Mouse (Mus musculus): Measurements from ENCODE around the gene Clcnkb. TPM values are rescaled to one million over a fixed set of nuclear protein-coding genes. Genes with fewer than 3 reads are reported as not detected.

The Clcnkb gene
- polyA plus RNA-seq (2012; rRNA removed) = not detected in 2 replicates

DNA sequence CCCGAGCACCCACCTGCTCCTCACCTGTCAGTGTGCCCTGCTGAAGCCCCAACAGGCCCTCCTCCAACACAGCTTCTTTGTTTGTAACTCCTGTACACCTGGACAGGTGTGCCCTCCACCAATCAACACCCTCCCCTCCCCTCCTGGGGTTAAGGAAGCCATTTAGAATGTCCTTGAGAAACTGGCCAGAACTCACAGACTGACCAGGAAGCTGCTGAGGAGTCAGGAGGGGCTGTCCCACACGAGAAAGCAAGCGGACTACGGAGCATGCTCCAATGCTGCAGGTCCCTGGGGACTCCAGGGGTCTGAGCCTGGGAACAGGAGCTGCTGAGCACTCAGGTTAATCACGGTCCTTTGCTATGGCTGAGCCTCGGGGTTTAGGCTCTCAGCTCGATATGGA lies at the start of gene Clcnkb:
TSS of gene Clcnkb (minus strand) at position 91 of the 400 bp plus-strand sequence.
- DNase-seq = no peak
- no peaks in the 10 kb centered on the region for H3K27me3 ChIP-seq (ENCODE audit: control insufficient read depth, insufficient read depth, low read length)
- no peak within 1 kb of the TSS for H3K4me3 ChIP-seq (replicated peaks; ENCODE audit: insufficient read depth, low read depth, low read length)
- H3K27ac ChIP-seq (ENCODE audit: insufficient read depth, low read length) = no peak within 1 kb of the TSS
- WGBS = 55% methylated on average over 7 of the region's 7 CpGs
- TF ChIP-seq CTCF (IDR thresholded peaks at IDR 0.05; ENCODE audit: borderline replicate concordance, insufficient read depth, low read depth, low read length) = no peak
- no peak for TF ChIP-seq POLR2A (IDR thresholded peaks at IDR 0.05; ENCODE audit: borderline replicate concordance, insufficient read depth, low read length)
- no peaks in the 10 kb centered on the region for H3K4me1 ChIP-seq (ENCODE audit: control insufficient read depth, insufficient read depth, low read length)

- Histone ChIP-seq H3K4me1 (ENCODE audit: control insufficient read depth, insufficient read depth, low read length) (peaks cover 31% of the 10 kb centered on the region), H3K4me3 (replicated peaks; ENCODE audit: insufficient read depth, low read depth, low read length) (no peak overlapping the region), H3K27me3 (ENCODE audit: control insufficient read depth, insufficient read depth, low read length) (no peaks in the 10 kb centered on the region), H3K27ac (ENCODE audit: insufficient read depth, low read length) (no peak overlapping the region)
- no peak for DNase-seq
- WGBS = 78% methylated on average over 16 of the region's 16 CpGs
- TF ChIP-seq POLR2A (IDR thresholded peaks at IDR 0.05; ENCODE audit: borderline replicate concordance, insufficient read depth, low read length) = no peak
- TF ChIP-seq CTCF (IDR thresholded peaks at IDR 0.05; ENCODE audit: borderline replicate concordance, insufficient read depth, low read depth, low read length) = no peak
These were observed 48.9 kb upstream of the Clcnkb start for GRCm38 (mm10) chr4:141464722-141465121.

- Histone ChIP-seq H3K27me3 (ENCODE audit: control insufficient read depth, insufficient read depth, low read length) (no peaks in the 10 kb centered on the region), H3K27ac (ENCODE audit: insufficient read depth, low read length) (no peak overlapping the region), H3K4me1 (ENCODE audit: control insufficient read depth, insufficient read depth, low read length) (peaks cover 22% of the 10 kb centered on the region), H3K4me3 (replicated peaks; ENCODE audit: insufficient read depth, low read depth, low read length) (no peak overlapping the region)
- WGBS = 67% methylated on average over 14 of the region's 14 CpGs
- TF ChIP-seq POLR2A (IDR thresholded peaks at IDR 0.05; ENCODE audit: borderline replicate concordance, insufficient read depth, low read length) = no peak
- TF ChIP-seq CTCF (IDR thresholded peaks at IDR 0.05; ENCODE audit: borderline replicate concordance, insufficient read depth, low read depth, low read length) = no peak
- no peak for DNase-seq
These were observed 47.7 kb upstream of the Clcnkb start for GRCm38 (mm10) chr4:141463472-141463871.

- Histone ChIP-seq H3K4me3 (replicated peaks; ENCODE audit: insufficient read depth, low read depth, low read length) (no peak overlapping the region), H3K27ac (ENCODE audit: insufficient read depth, low read length) (no peak overlapping the region), H3K27me3 (ENCODE audit: control insufficient read depth, insufficient read depth, low read length) (no peaks in the 10 kb centered on the region), H3K4me1 (ENCODE audit: control insufficient read depth, insufficient read depth, low read length) (peaks cover 9% of the 10 kb centered on the region)
- no peak for DNase-seq
- TF ChIP-seq CTCF (IDR thresholded peaks at IDR 0.05; ENCODE audit: borderline replicate concordance, insufficient read depth, low read depth, low read length) (no peak), POLR2A (IDR thresholded peaks at IDR 0.05; ENCODE audit: borderline replicate concordance, insufficient read depth, low read length) (no peak)
- 39% methylated on average over 12 of the region's 12 CpGs for WGBS
These were observed 45.8 kb upstream of the Clcnkb start for GRCm38 (mm10) chr4:141461576-141461975.

DNA sequence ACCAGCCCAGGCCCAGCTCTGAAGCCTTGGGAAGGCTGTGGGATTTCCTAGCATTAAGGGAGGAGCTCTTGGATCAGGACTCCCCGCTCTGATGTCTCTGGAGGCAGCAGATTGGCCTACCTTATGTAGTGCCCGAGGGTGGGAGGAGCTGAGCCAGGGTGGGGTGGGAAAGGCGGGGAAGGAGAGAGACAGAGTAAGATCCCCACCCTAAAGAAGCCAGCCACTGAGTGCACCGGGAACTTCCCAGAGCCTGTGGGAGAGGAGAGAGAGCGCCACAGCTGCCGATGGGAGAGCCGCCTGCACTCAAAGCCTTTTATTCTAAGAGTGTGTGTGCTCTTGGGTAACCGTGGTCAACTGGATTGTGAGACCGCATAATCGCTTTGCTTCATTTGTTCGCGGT lies 45.3 kb upstream of the Clcnkb start:
- Histone ChIP-seq H3K27me3 (ENCODE audit: control insufficient read depth, insufficient read depth, low read length) (no peaks in the 10 kb centered on the region), H3K4me3 (replicated peaks; ENCODE audit: insufficient read depth, low read depth, low read length) (no peak overlapping the region), H3K27ac (ENCODE audit: insufficient read depth, low read length) (no peak overlapping the region), H3K4me1 (ENCODE audit: control insufficient read depth, insufficient read depth, low read length) (peaks cover 6% of the 10 kb centered on the region)
- no peak for TF ChIP-seq POLR2A (IDR thresholded peaks at IDR 0.05; ENCODE audit: borderline replicate concordance, insufficient read depth, low read length)
- no peak for TF ChIP-seq CTCF (IDR thresholded peaks at IDR 0.05; ENCODE audit: borderline replicate concordance, insufficient read depth, low read depth, low read length)
- no peak for DNase-seq
- WGBS = 62% methylated on average over 12 of the region's 12 CpGs

- TF ChIP-seq CTCF (IDR thresholded peaks at IDR 0.05; ENCODE audit: borderline replicate concordance, insufficient read depth, low read depth, low read length) (no peak), POLR2A (IDR thresholded peaks at IDR 0.05; ENCODE audit: borderline replicate concordance, insufficient read depth, low read length) (no peak)
- Histone ChIP-seq H3K4me1 (ENCODE audit: control insufficient read depth, insufficient read depth, low read length) (peaks cover 6% of the 10 kb centered on the region), H3K27ac (ENCODE audit: insufficient read depth, low read length) (no peak overlapping the region), H3K27me3 (ENCODE audit: control insufficient read depth, insufficient read depth, low read length) (no peaks in the 10 kb centered on the region), H3K4me3 (replicated peaks; ENCODE audit: insufficient read depth, low read depth, low read length) (no peak overlapping the region)
- DNase-seq = no peak
- WGBS = 94% methylated on average over 4 of the region's 4 CpGs
These were observed 44.7 kb upstream of the Clcnkb start for GRCm38 (mm10) chr4:141460481-141460880.

DNA sequence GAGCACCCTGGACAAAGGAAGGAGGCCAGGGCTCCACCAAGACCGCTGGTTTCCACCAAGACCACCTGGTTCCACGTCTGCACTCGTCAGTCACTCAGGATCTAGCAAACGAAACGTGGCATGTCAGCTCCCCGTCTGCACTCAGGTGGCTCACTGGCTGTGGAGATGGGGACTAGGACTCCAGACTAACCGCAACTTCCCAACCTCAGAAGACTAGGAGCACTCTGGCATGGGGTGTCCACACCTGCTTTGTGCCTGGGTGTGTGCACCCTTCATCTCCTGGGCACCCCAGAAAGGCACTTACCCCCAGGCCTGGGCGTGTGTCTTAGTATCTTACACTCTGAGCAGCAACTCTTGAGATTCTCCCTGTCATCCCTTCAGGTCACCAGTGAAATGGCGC lies 44.0 kb upstream of the Clcnkb start:
- Histone ChIP-seq H3K4me3 (replicated peaks; ENCODE audit: insufficient read depth, low read depth, low read length) (no peak overlapping the region), H3K4me1 (ENCODE audit: control insufficient read depth, insufficient read depth, low read length) (peaks cover 6% of the 10 kb centered on the region), H3K27ac (ENCODE audit: insufficient read depth, low read length) (no peak overlapping the region), H3K27me3 (ENCODE audit: control insufficient read depth, insufficient read depth, low read length) (no peaks in the 10 kb centered on the region)
- no peak for TF ChIP-seq POLR2A (IDR thresholded peaks at IDR 0.05; ENCODE audit: borderline replicate concordance, insufficient read depth, low read length)
- TF ChIP-seq CTCF (IDR thresholded peaks at IDR 0.05; ENCODE audit: borderline replicate concordance, insufficient read depth, low read depth, low read length) = no peak
- WGBS = 88% methylated on average over 9 of the region's 9 CpGs
- DNase-seq = no peak

DNA sequence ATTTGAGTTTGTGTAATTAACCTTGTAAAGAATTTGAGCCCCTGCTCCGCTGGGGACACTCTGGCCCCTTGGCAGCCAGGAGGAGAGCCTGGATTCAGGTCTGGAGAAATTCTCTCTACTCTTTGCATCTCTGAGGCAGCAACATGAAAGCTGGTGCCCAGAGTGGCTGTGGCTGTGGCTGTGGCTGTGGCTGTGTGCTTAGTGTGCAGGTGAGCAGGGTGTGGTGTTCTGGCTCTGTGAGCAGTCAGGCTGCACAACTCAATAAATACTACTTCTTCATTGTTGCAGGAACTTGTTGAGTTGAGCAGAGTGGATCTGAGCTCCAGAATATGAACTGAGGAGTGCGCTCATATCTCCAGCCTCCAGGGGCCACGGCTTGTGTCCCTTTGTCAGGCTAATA lies 43.1 kb upstream of the Clcnkb start:
- 84% methylated on average over 3 of the region's 3 CpGs for WGBS
- TF ChIP-seq POLR2A (IDR thresholded peaks at IDR 0.05; ENCODE audit: borderline replicate concordance, insufficient read depth, low read length) = no peak
- TF ChIP-seq CTCF (IDR thresholded peaks at IDR 0.05; ENCODE audit: borderline replicate concordance, insufficient read depth, low read depth, low read length) = no peak
- H3K27me3 ChIP-seq (ENCODE audit: control insufficient read depth, insufficient read depth, low read length) = no peaks in the 10 kb centered on the region

More for the DNA sequence above, 43.1 kb upstream of the Clcnkb start:
- DNase-seq = no peak
- H3K27ac ChIP-seq (ENCODE audit: insufficient read depth, low read length) = no peak overlapping the region
- peaks cover 6% of the 10 kb centered on the region for H3K4me1 ChIP-seq (ENCODE audit: control insufficient read depth, insufficient read depth, low read length)
- no peak overlapping the region for H3K4me3 ChIP-seq (replicated peaks; ENCODE audit: insufficient read depth, low read depth, low read length)

Measured in cerebellum, adult 2 months (tissue).